Mouse (Mus musculus) left cerebral cortex, adult 8-10 months (tissue): Measurements from ENCODE around the gene Spata2. TPM values are rescaled to one million over a fixed set of nuclear protein-coding genes. Genes with fewer than 3 reads are reported as not detected.

Experiments
- DNase-seq, 2 experiments: peaks; one replicate each; pipeline ENCODE4 v3.0.0; 2022; ENCODE audit warnings: low spot score in 2 of 2
- total RNA-seq, 4 experiments: library from RNA; stranded (reverse); gene quantifications; 2 replicates each; pipeline ENCODE4 v1.2.4; 2022

Gene Spata2
- total RNA-seq, 4 experiments from 2014 or later, result 66.1 to 71.2 (median 70.1) TPM

- DNase-seq, result no peak
These were observed 9.4 kb downstream of the Spata2 start for GRCm38 (mm10) chr2:167483081-167483826.

DNA sequence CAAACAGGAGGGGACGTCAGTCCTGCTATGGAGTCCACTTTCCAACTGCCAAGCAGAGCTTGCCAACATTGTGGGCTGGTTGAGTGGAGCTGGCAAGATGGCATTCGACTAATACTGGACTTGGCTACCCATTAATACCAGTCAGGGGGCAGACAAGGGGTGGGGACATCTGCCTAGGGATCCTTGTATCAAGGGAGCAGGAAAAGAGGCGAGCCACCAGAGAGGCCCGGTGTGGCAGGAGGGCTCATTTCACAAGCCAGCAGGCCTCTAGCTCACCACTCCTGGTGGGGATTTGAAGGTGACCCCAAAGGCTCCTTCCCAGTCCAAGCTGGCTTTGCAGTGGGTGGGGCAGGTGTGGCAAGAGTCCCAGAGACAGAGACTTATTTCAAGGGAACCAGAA is 10.0 kb downstream of the Spata2 start:
- no peak for DNase-seq

GRCm38 (mm10) chr2:167479501-167479900 is 13.2 kb downstream of the Spata2 start:
- no peak for DNase-seq

GRCm38 (mm10) chr2:167478128-167478527 is 14.6 kb downstream of the Spata2 start:
- no peak for DNase-seq

- no peak for DNase-seq
These were observed 15.9 kb downstream of the Spata2 start for GRCm38 (mm10) chr2:167476762-167477161.

DNA sequence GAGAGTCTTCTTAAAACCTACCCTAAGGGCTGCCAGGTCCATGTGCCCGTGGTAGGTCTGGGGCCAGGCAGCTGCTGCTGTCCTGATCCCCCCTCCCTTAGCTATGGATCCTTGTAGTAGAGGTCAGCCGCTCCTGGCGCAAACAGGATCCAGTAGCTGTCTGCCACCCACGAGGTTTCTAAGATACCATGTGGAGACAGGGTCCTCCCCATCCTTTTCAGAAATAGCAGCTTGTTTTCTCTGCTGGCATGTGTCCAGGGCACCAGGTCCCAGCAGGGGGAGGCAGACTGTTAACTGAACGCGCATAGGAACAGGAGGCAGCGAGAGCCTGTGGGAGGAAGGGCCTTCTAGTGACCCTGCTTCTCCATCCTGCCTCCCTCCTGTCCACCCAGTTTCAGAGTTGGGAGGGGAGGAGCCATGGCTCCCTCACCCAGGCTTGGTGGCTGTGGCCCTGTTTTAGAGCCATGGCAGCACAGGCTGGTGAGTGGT is 16.4 kb downstream of the Spata2 start:
- peak in 1 of 2 experiments; percentile 69 for DNase-seq

- DNase-seq, result no peak
These were observed 17.1 kb downstream of the Spata2 start for GRCm38 (mm10) chr2:167475596-167475995.

GRCm38 (mm10) chr2:167474218-167474617 is 18.5 kb downstream of the Spata2 start:
- no peak for DNase-seq

DNA sequence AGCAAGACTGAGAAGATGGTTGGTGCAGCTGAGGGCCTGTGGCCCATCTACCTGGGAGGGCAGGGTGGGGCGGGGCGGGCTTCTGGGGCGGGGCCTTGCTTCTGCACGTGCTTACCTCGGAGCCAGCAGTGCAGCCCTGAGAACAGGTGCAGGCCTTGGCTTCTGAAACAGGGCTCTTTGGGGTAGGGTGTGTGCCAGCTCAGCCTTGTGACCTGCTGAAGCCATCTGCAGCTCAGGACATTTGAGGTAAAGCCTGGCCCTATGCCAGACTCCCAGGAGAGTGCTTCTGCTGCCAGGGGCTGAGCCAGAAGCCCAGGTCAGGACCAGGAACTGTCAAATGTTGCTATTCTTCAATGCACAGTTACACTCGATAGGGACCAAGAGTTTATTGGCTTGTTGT is 21.1 kb downstream of the Spata2 start:
- DNase-seq, result no peak

GRCm38 (mm10) chr2:167470611-167471010 is 22.1 kb downstream of the Spata2 start:
- no peak for DNase-seq

GRCm38 (mm10) chr2:167468444-167468843 is 24.2 kb downstream of the Spata2 start:
- no peak for DNase-seq

DNA sequence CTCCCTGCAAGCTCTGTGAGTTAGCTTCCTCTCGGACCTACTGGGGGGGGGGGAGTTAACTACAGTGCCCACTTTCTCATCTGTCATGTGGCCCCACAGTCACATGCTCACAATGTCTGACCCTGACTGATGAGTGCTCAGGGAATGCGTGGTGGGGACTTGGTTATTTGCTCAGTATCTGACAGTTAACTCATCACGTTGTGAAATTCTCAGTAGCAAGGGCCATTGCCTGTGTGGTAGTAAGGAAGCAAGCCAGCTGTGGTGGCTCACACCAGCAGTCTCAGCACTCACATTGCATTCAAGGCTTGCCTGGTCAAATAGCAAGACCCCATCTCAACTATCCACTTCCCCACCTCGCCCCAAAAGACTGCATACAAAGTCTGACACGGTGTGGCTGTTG is 25.5 kb downstream of the Spata2 start:
- DNase-seq, result no peak

- DNase-seq, result no peak
These were observed 26.7 kb downstream of the Spata2 start for GRCm38 (mm10) chr2:167465951-167466350.

GRCm38 (mm10) chr2:167463802-167464201 is 28.9 kb downstream of the Spata2 start:
- DNase-seq, result no peak

- DNase-seq, result no peak
These were observed 29.7 kb downstream of the Spata2 start for GRCm38 (mm10) chr2:167462954-167463353.

- DNase-seq, result no peak
These were observed 33.4 kb downstream of the Spata2 start for GRCm38 (mm10) chr2:167459071-167459865.

GRCm38 (mm10) chr2:167458548-167458947 is 34.1 kb downstream of the Spata2 start:
- DNase-seq, result no peak

GRCm38 (mm10) chr2:167457213-167457612 is 35.5 kb downstream of the Spata2 start:
- DNase-seq, result no peak

GRCm38 (mm10) chr2:167456361-167457020 is 36.2 kb downstream of the Spata2 start:
- no peak for DNase-seq

DNA sequence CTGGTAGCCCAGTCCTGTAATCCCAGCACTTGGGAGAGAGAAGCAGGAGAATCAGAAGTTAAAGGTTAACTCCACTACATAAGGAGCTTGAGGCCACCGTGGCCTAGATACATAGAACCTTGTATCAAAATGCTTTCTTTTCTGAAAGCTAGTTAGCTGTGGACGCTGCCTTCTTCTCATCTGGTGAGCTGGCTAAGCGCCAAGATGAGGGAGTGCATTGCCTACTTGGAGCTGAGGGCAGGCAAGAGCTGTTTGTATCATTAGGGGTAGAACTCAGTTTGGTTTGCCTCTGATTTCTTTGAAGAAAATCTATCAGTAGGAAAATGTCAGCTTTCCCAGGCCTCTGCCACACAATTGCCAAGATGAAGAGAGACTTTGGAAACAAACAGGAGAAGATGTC is 38.9 kb downstream of the Spata2 start:
- DNase-seq, result no peak

DNA sequence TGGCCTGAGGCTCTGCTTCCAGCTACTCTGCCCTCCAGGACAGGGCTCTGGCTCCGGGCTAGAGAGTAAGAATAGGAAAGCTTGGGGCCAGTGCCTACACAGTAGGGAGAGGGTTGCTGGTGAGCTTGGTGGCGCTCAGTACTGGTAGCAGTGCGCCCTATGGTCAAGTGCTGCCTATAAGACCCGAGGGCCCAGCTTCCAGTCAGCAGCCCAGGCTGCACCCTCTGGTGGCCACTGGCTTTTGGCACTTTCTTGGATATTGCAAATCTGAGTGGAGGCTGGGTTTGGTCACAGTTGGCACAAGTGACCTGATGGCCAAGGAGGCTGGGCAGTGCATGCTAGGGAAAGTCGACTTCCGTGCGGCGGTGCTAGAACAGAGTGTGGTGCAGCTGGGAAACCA is 42.0 kb downstream of the Spata2 start:
- DNase-seq, result no peak
